Mouse (Mus musculus) heart, embryonic 11.5 days (tissue): ENCODE results near the gene Tbl1x. TPM values are rescaled to one million over a fixed set of nuclear protein-coding genes. Genes with fewer than 3 reads are reported as not detected.

Source experiments
- ATAC-seq: fragments of 200-750 bp; cut with Nextera tagmentation; replicated peaks from 2 replicates; pipeline ENCODE4 v1.8.0; 2017; ENCODE audit warnings: moderate library complexity; ENCODE audit not compliant: insufficient number of reproducible peaks, low FRiP score, low TSS enrichment
- H3K27ac ChIP-seq: fragments of 300-500 bp; sonication (generic); 2 replicates; pipeline ENCODE4 v1.5.1; 2014; ENCODE audit warnings: mild to moderate bottlenecking, low read depth, low read length
- H3K27me3 ChIP-seq: fragments of 300-500 bp; sonication (generic); 2 replicates; pipeline ENCODE4 v1.6.1; 2014; ENCODE audit warnings: mild to moderate bottlenecking, low read length, mixed read lengths; ENCODE audit not compliant: control insufficient read depth, insufficient read depth
- H3K36me3 ChIP-seq: fragments of 300-500 bp; sonication (generic); 2 replicates; pipeline ENCODE4 v1.6.1; 2014; ENCODE audit warnings: mild to moderate bottlenecking, low read length, moderate library complexity, mixed read lengths; ENCODE audit not compliant: control insufficient read depth, insufficient read depth
- H3K4me1 ChIP-seq: fragments of 300-500 bp; sonication (generic); 2 replicates; pipeline ENCODE4 v1.6.1; 2014; ENCODE audit warnings: low read length; ENCODE audit not compliant: control insufficient read depth, insufficient read depth
- H3K4me2 ChIP-seq: fragments of 300-500 bp; sonication (generic); 2 replicates; pipeline ENCODE4 v1.6.1; 2014; ENCODE audit warnings: mild to moderate bottlenecking, moderate library complexity
- H3K4me3 ChIP-seq: fragments of 300-500 bp; sonication (generic); 2 replicates; pipeline ENCODE4 v1.5.1; 2014; ENCODE audit warnings: low read depth, low read length
- H3K9ac ChIP-seq: fragments of 300-500 bp; sonication (generic); 2 replicates; pipeline ENCODE4 v1.6.1; 2014; ENCODE audit warnings: mild to moderate bottlenecking, low read depth, low read length, moderate library complexity
- H3K9me3 ChIP-seq: fragments of 300-500 bp; sonication (generic); replicated peaks from 2 replicates; pipeline ENCODE4 v1.6.1; 2016; ENCODE audit warnings: low read length; ENCODE audit not compliant: control insufficient read depth
- WGBS: fragments of 180-500 bp; shearing (Covaris S2); extraction: QIAGEN DNeasy Blood & Tissue Kit; methylation state at CpG from one replicate; pipeline ENCODE4 v1.1.7; 2014; ENCODE audit not compliant: insufficient replicate concordance; 5-methylcytosine and 5-hydroxymethylcytosine counted together
- polyA plus RNA-seq: library from polyadenylated mRNA; unstranded; fragments of >200 nt; fragmentation: Nextera tagmentation; extraction: Ambion mirVana; gene quantifications from 2 replicates; pipeline ENCODE4 v1.2.1, GENCODE M21; 2014

Gene Tbl1x
- polyA plus RNA-seq, 1 experiment from 2014 or later = 63.6 TPM

DNA sequence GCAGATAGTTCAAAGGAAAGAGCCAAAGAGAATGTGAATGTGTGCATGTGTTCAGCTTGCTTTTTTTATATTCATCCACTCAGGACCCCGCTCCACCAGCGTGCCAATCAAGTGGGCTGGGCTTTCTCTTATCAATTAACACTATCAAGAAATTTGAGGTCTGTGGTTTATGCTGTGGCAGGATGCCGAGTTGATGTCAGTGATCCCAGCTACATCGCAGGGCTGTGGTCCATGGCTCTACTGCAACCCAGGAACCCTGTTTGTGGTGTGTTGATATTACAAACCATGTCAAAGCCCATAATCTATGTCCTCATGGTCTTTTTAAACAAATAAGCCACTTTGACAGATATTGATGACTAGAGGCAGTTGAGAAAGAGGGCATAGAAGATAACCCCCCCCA, 129.5 kb downstream of the Tbl1x start:
- Histone ChIP-seq H3K36me3 (no peaks in the 10 kb centered on the region), H3K9me3 (no peaks in the 10 kb centered on the region), H3K27me3 (no peaks in the 10 kb centered on the region), H3K27ac (no peak overlapping the region), H3K9ac (no peak overlapping the region), H3K4me3 (no peak overlapping the region), H3K4me2 (no peak overlapping the region), H3K4me1 (no peaks in the 10 kb centered on the region)
- no peak for ATAC-seq
- WGBS = 69% methylated on average over 4 of the region's 4 CpGs

DNA sequence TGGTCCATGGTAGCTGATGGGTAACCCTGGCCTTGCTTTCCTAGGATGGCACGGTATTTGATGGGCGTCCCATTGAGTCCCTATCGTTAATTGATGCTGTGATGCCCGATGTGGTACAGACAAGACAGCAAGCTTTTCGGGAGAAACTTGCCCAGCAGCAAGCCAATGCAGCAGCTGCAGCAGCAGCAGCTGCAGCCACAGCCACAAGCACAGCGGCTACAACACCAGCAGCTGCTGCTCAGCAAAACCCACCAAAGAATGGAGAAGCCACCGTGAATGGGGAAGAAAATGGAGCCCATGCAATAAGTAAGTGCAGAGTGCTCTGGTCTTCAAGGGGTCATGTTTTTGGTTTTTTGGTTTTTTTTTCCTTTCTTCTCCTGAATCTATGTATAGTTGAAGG, 135.4 kb downstream of the Tbl1x start:
- no peaks in the 10 kb centered on the region for H3K4me1 ChIP-seq
- H3K27me3 ChIP-seq = no peaks in the 10 kb centered on the region
- H3K9ac ChIP-seq = no peak overlapping the region
- H3K4me3 ChIP-seq = no peak overlapping the region
- H3K4me2 ChIP-seq = no peak overlapping the region
- H3K9me3 ChIP-seq = no peaks in the 10 kb centered on the region
- no peak overlapping the region for H3K27ac ChIP-seq
- ATAC-seq = no peak
- peaks cover 4% of the 10 kb centered on the region for H3K36me3 ChIP-seq
- WGBS = 92% methylated on average over 7 of the region's 7 CpGs

DNA sequence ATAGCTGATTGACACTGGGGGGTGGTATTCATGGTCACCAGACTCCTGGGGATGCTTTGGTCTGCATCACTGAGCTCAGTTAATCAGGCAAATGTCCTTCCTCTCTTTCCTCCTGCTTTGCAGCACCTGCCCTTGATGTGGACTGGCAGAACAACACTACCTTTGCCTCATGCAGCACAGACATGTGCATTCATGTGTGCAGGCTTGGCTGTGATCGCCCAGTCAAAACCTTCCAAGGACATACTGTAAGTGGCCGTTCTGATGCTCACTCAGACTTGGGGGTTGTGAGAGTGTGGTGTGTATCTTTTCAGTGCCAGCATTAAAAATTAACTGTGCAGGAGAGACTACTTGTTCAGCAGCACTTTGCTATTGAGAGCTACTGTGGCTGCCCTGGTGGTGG, 139.4 kb downstream of the Tbl1x start:
- no peaks in the 10 kb centered on the region for H3K4me1 ChIP-seq
- peaks cover 5% of the 10 kb centered on the region for H3K36me3 ChIP-seq
- H3K4me2 ChIP-seq = no peak overlapping the region
- no peak overlapping the region for H3K27ac ChIP-seq
- no peak overlapping the region for H3K9ac ChIP-seq
- no peak overlapping the region for H3K4me3 ChIP-seq
- no peaks in the 10 kb centered on the region for H3K27me3 ChIP-seq
- ATAC-seq = no peak
- 75% methylated on average over 2 of the region's 2 CpGs for WGBS
- H3K9me3 ChIP-seq = no peaks in the 10 kb centered on the region

DNA sequence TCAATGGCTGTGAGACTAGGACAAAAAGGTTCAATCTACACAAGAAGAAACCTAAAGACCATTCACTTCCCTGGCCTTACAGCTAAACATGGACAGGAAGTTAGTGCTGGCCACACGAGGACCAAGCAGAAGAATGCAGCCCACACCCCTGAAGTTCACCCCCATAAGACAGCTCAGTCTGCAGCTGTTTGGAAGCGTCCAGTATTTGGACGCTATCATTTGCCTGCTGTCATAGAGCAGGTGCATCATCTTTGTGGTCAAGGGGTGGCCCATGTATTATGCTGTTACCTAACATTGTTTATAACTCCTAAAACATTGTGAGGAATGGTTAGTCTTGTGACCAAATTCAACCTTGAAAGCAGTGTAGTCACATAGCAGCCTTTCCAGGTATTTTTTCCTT, 151.2 kb downstream of the Tbl1x start:
- WGBS = 75% methylated on average over 3 of the region's 3 CpGs
- Histone ChIP-seq H3K36me3 (peaks cover 2% of the 10 kb centered on the region; the same call in 1 of the 2 replicates), H3K9me3 (no peaks in the 10 kb centered on the region), H3K9ac (no peak overlapping the region), H3K4me1 (no peaks in the 10 kb centered on the region), H3K27me3 (no peaks in the 10 kb centered on the region), H3K27ac (no peak overlapping the region), H3K4me2 (no peak overlapping the region), H3K4me3 (no peak overlapping the region)
- ATAC-seq = no peak

DNA sequence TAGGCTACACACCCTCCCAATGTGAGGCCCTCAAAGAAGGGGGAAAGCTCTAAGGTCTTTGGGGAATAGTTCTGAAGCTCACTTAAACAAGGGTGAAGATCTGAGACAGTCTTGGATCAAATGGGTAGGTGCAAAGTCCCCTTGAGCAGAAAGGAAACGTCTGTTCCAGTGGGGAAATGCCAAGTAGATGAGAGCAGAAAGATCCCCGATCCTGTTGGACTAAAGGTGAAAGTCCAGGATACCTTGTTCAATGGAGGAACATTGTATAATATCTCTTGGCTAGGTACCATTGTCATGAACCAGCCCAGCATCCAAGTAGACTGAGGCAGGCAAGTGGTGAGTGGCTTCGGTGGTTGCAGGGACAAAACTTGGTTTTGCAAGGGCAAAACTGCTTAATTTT, 152.5 kb downstream of the Tbl1x start:
- Histone ChIP-seq H3K4me1 (no peaks in the 10 kb centered on the region), H3K27ac (no peak overlapping the region), H3K9me3 (no peaks in the 10 kb centered on the region), H3K4me2 (no peak overlapping the region), H3K27me3 (no peaks in the 10 kb centered on the region), H3K36me3 (peaks cover 2% of the 10 kb centered on the region; the same call in 1 of the 2 replicates), H3K9ac (no peak overlapping the region), H3K4me3 (no peak overlapping the region)
- ATAC-seq = no peak
- WGBS = 64% methylated on average over 3 of the region's 3 CpGs

DNA sequence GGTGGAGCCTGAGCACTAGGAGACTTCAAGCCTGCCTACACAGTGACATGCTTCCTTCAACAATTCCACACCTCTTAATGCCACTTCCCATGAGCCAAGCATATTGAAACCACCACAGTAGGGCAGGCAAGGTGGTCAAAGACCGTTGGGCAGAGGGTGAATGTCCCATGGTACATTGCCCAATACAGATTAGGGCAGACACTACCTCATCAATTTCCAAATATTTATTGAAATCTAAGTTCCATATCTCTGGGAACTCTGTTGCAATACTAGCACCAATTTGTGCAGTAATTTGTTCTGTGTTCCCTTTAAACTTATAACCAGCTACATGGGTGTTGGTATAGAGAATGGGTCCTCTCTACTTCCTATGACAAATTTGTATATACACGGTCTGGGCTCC, 154.2 kb downstream of the Tbl1x start:
- Histone ChIP-seq H3K27me3 (no peaks in the 10 kb centered on the region), H3K4me1 (no peaks in the 10 kb centered on the region), H3K4me2 (no peak overlapping the region), H3K36me3 (no peaks in the 10 kb centered on the region), H3K4me3 (no peak overlapping the region), H3K27ac (no peak overlapping the region), H3K9ac (no peak overlapping the region), H3K9me3 (no peaks in the 10 kb centered on the region)
- no peak for ATAC-seq
- WGBS = 79% methylated on average over 2 of the region's 2 CpGs

DNA sequence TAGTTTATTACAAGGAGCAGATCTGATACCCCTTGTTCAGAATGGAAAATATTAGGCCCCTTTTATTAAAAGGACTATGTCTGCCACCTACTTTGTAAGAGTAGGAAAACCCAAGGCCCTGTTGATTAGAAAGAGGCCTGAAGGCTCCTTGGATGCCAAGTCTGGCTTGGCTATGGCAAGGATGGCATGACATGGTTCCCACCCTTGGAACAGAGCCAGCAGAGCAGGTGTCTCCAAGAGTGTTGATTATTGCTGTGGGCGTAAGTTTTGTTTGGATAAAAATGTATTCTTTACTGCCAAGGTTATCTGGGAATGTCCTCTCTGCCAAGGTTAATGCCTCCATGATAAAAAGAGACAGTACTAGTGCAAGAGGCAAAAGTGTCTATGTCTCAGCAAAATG, 156.1 kb downstream of the Tbl1x start:
- Histone ChIP-seq H3K9me3 (no peaks in the 10 kb centered on the region), H3K4me3 (no peak overlapping the region), H3K36me3 (no peaks in the 10 kb centered on the region), H3K27ac (no peak overlapping the region), H3K4me2 (no peak overlapping the region), H3K27me3 (no peaks in the 10 kb centered on the region), H3K9ac (no peak overlapping the region), H3K4me1 (no peaks in the 10 kb centered on the region)
- WGBS = 69% methylated on average over 1 of the region's 1 CpGs
- ATAC-seq = no peak

DNA sequence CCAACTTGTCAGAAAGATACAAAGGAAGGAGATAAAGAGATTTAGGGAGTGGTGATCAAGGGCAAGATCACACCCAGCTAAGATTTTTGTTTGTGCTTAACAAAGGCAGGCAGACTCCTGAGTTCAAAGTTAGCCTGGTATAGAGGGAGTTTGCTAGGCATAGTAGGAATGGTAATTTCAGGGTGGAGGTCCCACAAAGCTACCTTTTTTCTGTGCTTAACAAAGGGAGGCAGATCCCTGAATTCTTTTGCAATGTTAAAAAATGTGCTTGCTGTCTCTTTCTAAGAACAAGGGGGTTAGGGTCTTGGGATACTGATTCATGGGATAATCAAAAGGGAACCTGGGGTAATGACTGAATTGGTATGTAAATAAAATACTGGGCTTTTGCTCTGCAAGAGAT, 156.6 kb downstream of the Tbl1x start:
- Histone ChIP-seq H3K9ac (no peak overlapping the region), H3K27ac (no peak overlapping the region), H3K4me1 (no peaks in the 10 kb centered on the region), H3K27me3 (no peaks in the 10 kb centered on the region), H3K36me3 (no peaks in the 10 kb centered on the region), H3K4me3 (no peak overlapping the region), H3K9me3 (no peaks in the 10 kb centered on the region), H3K4me2 (no peak overlapping the region)
- no peak for ATAC-seq

DNA sequence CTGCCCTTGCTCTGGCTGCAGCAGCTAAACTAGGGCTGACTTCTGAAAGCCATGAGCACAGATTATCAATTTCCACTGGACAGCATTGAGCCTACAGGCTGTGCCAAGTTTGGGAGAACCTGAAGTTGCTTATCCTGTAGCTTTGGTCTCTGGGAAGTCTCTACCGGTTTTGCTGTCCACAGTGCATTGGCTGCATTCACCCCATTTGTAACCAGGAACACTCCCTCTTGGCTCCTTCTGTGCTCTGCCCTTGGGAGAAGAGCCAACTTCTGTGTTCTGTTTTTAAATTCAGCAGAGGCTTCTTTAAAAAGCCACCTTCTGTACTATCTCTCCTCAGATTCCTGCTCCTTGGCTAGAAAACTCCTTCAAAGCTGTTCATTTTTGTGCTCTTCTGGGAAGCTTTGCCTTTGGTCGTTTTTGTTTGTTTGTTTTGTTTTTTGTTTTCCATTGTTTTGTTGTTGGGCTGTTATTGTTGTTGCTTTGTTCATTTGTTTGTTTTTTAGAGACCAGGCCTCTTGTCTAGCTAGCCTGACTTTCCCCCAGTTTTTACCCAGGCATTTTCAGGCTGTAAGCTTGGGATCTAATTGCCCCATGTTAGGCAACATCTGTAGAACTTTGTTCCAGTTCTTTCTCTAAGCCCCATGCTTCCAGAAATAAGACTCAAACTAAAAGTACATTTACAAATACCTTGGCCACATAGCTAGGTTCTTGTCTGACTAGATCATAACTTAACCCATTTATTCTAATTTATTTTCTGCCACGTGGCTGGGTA, 159.2 kb downstream of the Tbl1x start:
- WGBS = 52% methylated on average over 3 of the region's 3 CpGs
- ATAC-seq = no peak
- Histone ChIP-seq H3K9me3 (no peaks in the 10 kb centered on the region), H3K36me3 (no peaks in the 10 kb centered on the region), H3K9ac (no peak overlapping the region), H3K27ac (no peak overlapping the region), H3K4me1 (no peaks in the 10 kb centered on the region), H3K4me3 (no peak overlapping the region), H3K4me2 (no peak overlapping the region), H3K27me3 (no peaks in the 10 kb centered on the region)
